Mouse (Mus musculus): ENCODE measurements at regions not wholly inside any gene's neighbourhood (a gene's known extent, or its start where the extent isn't known, plus 50 kb on each side); places are given as distances from the start of the nearest gene placed in this dataset.

DNA sequence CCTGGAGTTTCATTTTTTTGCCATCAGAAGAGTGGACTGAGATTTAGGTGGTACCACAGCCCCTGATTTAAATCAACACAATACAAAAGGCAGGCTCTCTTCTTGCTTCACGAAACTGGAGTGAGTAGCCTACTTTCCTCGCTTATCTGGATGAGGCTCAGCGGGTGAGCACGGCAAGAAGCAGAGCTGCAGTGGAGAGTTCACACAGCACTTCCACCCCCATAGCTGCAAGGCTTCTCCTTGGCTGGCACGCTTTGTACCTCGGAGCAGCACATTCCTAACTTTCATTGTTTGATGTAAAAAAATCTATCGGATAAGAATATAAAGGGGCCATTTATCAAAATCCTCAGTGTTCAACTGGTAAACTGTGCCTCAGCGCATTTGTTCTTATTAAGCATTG, 72.8 kb upstream of the Agbl1 start:
- WGBS: 35% methylated on average over 8 of the region's 8 CpGs
- Histone ChIP-seq H3K9ac (replicated peaks; ENCODE audit: low read length) (no peak overlapping the region), H3K4me3 (ENCODE audit: low read depth, low read length) (no peak overlapping the region), H3K4me2 (ENCODE audit: low read depth, low read length) (no peak overlapping the region), H3K27ac (replicated peaks; ENCODE audit: low read depth, low read length) (no peak overlapping the region), H3K4me1 (ENCODE audit: control insufficient read depth, insufficient read depth, low read length) (no peaks in the 10 kb centered on the region), H3K27me3 (ENCODE audit: control insufficient read depth, insufficient read depth, low read length) (no peaks in the 10 kb centered on the region), H3K36me3 (replicated peaks; ENCODE audit: control insufficient read depth, insufficient read depth, low read depth, low read length) (no peaks in the 10 kb centered on the region), H3K9me3 (replicated peaks; ENCODE audit: control insufficient read depth, low read length) (no peaks in the 10 kb centered on the region)
- ATAC-seq (replicated peaks; ENCODE audit: insufficient number of reproducible peaks, low FRiP score, low TSS enrichment, low read depth) (no peak), DNase-seq (ENCODE audit: low spot score) (no peak)

DNA sequence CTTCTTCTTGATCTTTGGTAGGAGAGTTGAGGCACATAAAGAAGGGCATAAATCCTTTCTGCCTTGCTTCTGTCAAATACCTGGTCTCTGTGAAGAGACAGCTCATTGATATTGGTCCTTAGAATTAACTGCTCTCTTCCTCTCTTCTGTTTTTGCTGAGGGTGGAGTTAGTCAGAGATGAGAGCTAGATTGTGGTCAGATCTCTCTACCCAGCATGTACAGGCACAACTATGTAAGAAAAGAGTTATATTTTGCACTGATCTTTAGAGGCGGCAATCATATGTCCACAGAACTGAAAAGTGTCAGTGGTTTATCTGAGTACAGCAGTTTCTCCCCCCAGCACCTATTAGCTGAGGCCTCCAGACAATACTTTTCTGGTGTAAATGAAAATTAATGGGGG, 65.5 kb upstream of the Agbl1 start:
- Histone ChIP-seq H3K4me1 (ENCODE audit: control insufficient read depth, insufficient read depth, low read length) (no peaks in the 10 kb centered on the region), H3K4me3 (ENCODE audit: low read depth, low read length) (no peak overlapping the region), H3K4me2 (ENCODE audit: low read depth, low read length) (no peak overlapping the region), H3K9me3 (replicated peaks; ENCODE audit: control insufficient read depth, low read length) (no peaks in the 10 kb centered on the region), H3K9ac (replicated peaks; ENCODE audit: low read length) (no peak overlapping the region), H3K27ac (replicated peaks; ENCODE audit: low read depth, low read length) (no peak overlapping the region), H3K27me3 (ENCODE audit: control insufficient read depth, insufficient read depth, low read length) (no peaks in the 10 kb centered on the region), H3K36me3 (replicated peaks; ENCODE audit: control insufficient read depth, insufficient read depth, low read depth, low read length) (no peaks in the 10 kb centered on the region)
- 95% methylated on average over 1 of the region's 1 CpGs for WGBS
- ATAC-seq (replicated peaks; ENCODE audit: insufficient number of reproducible peaks, low FRiP score, low TSS enrichment, low read depth) (no peak), DNase-seq (ENCODE audit: low spot score) (no peak)

DNA sequence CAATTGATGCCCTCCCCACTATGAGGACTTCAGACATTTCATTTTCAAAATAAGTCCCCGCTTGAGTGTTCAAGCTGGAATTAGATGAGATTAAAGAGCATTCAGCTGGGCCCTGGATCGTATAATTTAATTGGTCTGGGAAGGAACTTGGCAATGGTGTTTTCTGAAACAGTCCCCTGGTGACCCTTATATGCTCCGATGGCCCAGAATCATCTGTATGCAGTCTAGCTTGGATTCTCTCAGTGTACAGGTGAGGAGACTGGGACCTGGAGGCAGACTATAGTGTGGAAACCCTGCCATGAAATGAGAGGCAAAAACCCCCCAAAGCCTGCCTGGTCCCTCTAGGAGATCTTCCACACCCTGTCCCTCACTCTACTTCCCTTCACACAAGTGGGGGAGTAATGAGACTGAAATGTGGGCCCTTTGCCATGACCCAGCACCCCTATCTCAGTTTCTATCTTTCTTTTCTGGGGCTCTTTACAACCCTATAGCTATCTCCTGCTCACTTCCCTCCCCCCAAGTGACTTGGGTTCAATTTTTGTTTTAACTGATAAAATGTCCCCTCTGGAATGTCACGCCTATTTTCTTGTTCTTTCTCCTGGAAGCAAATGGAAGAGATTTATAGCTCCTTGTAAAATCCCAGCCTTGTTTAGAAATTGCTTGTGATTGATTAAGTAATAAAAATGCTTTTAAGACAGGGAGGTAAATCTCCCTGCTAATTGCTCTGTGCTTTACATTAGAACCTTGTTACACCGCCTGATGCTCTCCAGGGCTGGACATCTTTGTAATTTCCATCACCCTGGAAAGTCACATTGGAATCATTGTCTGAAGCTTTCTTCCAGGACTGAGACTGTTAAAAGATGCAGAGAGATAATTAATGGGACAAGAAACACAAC, 64.7 kb upstream of the Agbl1 start:
- no peak overlapping the region for H3K4me3 ChIP-seq (ENCODE audit: low read depth, low read length)
- H3K4me2 ChIP-seq (ENCODE audit: low read depth, low read length): no peak overlapping the region
- no peak overlapping the region for H3K9ac ChIP-seq (replicated peaks; ENCODE audit: low read length)
- no peaks in the 10 kb centered on the region for H3K36me3 ChIP-seq (replicated peaks; ENCODE audit: control insufficient read depth, insufficient read depth, low read depth, low read length)
- no peak overlapping the region for H3K27ac ChIP-seq (replicated peaks; ENCODE audit: low read depth, low read length)
- H3K9me3 ChIP-seq (replicated peaks; ENCODE audit: control insufficient read depth, low read length): no peaks in the 10 kb centered on the region
- no peaks in the 10 kb centered on the region for H3K4me1 ChIP-seq (ENCODE audit: control insufficient read depth, insufficient read depth, low read length)
- no peaks in the 10 kb centered on the region for H3K27me3 ChIP-seq (ENCODE audit: control insufficient read depth, insufficient read depth, low read length)
- ATAC-seq (replicated peaks; ENCODE audit: insufficient number of reproducible peaks, low FRiP score, low TSS enrichment, low read depth) (no peak), DNase-seq (ENCODE audit: low spot score) (no peak)
- 86% methylated on average over 5 of the region's 5 CpGs for WGBS

DNA sequence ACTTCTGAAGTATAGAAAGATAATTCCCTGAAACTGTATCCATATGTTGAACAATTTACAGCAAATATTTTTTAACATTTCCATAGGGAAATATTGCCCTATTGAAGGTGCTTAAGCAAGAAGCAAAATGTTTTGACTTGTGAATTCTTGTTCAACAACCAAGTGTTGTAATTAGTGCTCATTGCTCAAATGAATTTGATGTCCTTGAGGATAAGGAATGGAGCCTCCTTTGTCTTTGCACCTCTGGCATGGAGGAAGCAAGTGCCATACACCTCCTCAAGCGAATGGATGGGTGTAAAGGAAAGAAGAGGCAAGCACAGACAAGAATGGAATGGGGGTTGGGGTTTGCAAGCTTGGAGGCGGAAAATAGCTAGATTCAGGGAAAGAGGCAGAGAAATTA, 59.2 kb upstream of the Agbl1 start:
- Histone ChIP-seq H3K36me3 (replicated peaks; ENCODE audit: control insufficient read depth, insufficient read depth, low read depth, low read length) (no peaks in the 10 kb centered on the region), H3K4me3 (ENCODE audit: low read depth, low read length) (no peak overlapping the region), H3K27ac (replicated peaks; ENCODE audit: low read depth, low read length) (no peak overlapping the region), H3K4me1 (ENCODE audit: control insufficient read depth, insufficient read depth, low read length) (no peaks in the 10 kb centered on the region), H3K27me3 (ENCODE audit: control insufficient read depth, insufficient read depth, low read length) (no peaks in the 10 kb centered on the region), H3K9ac (replicated peaks; ENCODE audit: low read length) (no peak overlapping the region), H3K9me3 (replicated peaks; ENCODE audit: control insufficient read depth, low read length) (no peaks in the 10 kb centered on the region), H3K4me2 (ENCODE audit: low read depth, low read length) (no peak overlapping the region)
- DNase-seq (ENCODE audit: low spot score) (no peak), ATAC-seq (replicated peaks; ENCODE audit: insufficient number of reproducible peaks, low FRiP score, low TSS enrichment, low read depth) (no peak)
- 83% methylated on average over 2 of the region's 2 CpGs for WGBS

GRCm38 (mm10) chr7:76176235-76176634, 53.5 kb upstream of the Agbl1 start:
- no peaks in the 10 kb centered on the region for H3K27me3 ChIP-seq (ENCODE audit: control insufficient read depth, insufficient read depth, low read length)
- no peaks in the 10 kb centered on the region for H3K4me1 ChIP-seq (ENCODE audit: control insufficient read depth, insufficient read depth, low read length)
- DNase-seq (ENCODE audit: low spot score) (no peak), ATAC-seq (replicated peaks; ENCODE audit: insufficient number of reproducible peaks, low FRiP score, low TSS enrichment, low read depth) (no peak)
- H3K36me3 ChIP-seq (replicated peaks; ENCODE audit: control insufficient read depth, insufficient read depth, low read depth, low read length): no peaks in the 10 kb centered on the region
- no peak overlapping the region for H3K9ac ChIP-seq (replicated peaks; ENCODE audit: low read length)
- H3K4me2 ChIP-seq (ENCODE audit: low read depth, low read length): no peak overlapping the region
- H3K27ac ChIP-seq (replicated peaks; ENCODE audit: low read depth, low read length): no peak overlapping the region
- WGBS: 71% methylated on average over 5 of the region's 5 CpGs
- no peak overlapping the region for H3K4me3 ChIP-seq (ENCODE audit: low read depth, low read length)
- no peaks in the 10 kb centered on the region for H3K9me3 ChIP-seq (replicated peaks; ENCODE audit: control insufficient read depth, low read length)

DNA sequence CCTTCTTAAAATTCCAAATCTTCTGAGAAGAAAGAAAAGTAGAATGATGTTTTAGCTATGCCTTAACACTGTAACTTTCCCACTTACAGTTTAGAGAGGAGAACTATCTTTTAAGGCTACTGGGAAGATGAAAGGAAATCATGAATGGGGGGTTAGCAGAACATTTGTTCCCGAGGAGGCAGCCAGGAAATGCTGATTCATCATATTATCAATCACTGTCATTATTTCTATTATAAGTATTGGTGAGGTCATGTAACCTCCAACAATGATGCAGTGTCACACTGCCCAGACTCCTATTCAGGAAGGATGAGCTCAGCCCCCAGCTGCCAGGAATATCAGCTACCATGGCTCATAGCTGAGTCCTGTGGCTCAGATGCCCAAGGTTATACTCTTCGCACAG, 52.3 kb upstream of the Agbl1 start:
- Histone ChIP-seq H3K36me3 (replicated peaks; ENCODE audit: control insufficient read depth, insufficient read depth, low read depth, low read length) (no peaks in the 10 kb centered on the region), H3K4me3 (ENCODE audit: low read depth, low read length) (no peak overlapping the region), H3K4me2 (ENCODE audit: low read depth, low read length) (no peak overlapping the region), H3K4me1 (ENCODE audit: control insufficient read depth, insufficient read depth, low read length) (no peaks in the 10 kb centered on the region), H3K9ac (replicated peaks; ENCODE audit: low read length) (no peak overlapping the region), H3K27ac (replicated peaks; ENCODE audit: low read depth, low read length) (no peak overlapping the region), H3K27me3 (ENCODE audit: control insufficient read depth, insufficient read depth, low read length) (no peaks in the 10 kb centered on the region), H3K9me3 (replicated peaks; ENCODE audit: control insufficient read depth, low read length) (no peaks in the 10 kb centered on the region)
- DNase-seq (ENCODE audit: low spot score) (no peak), ATAC-seq (replicated peaks; ENCODE audit: insufficient number of reproducible peaks, low FRiP score, low TSS enrichment, low read depth) (no peak)
- WGBS: 76% methylated on average over 2 of the region's 2 CpGs

Measured in embryonic facial prominence, embryonic 11.5 days (tissue).